Mouse (Mus musculus) left cerebral cortex, postnatal 36 days (tissue): Measurements from ENCODE around the gene Xylt1. TPM values are rescaled to one million over a fixed set of nuclear protein-coding genes. Genes with fewer than 3 reads are reported as not detected.

Source experiments
- DNase-seq, 2 experiments: peaks; one replicate each; pipeline ENCODE4 v3.0.0; 2021 to 2022; ENCODE audit warnings: low spot score in 2 of 2, mixed read lengths in 1 of 2
- intact Hi-C: fragments of 180-260 bp; cut with DNase I; formaldehyde crosslinking; loops from one replicate; pipeline ENCODE4 v1.15.1; 2025
- total RNA-seq, 2 experiments: library from RNA; stranded (reverse); gene quantifications; 2 replicates each; pipeline ENCODE4 v1.2.3; 2021

Xylt1 gene
- total RNA-seq, 2 experiments from 2014 or later = 46.0 to 59.0 TPM

DNA sequence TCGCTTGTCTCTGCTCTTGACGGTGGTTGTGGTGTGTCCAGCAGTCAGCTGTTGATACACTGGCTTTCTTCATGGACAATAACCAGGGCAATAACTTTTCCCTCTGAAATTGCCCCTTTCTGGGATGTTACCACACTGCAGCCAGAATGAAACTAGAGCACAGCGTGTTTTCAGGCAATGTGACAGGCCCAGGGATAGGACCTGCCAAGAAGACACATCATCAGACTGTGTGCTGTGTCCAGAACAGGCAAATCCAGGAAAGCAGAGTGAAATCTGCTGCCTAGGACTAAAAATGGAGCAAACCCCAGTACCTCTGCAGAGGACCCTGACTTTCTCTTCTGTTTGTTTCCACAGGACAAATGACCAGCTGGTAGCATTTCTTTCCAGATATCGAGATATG, 240.8 kb downstream of the Xylt1 start:
- no peak for DNase-seq

GRCm38 (mm10) chr7:117622769-117623168, 242.0 kb downstream of the Xylt1 start:
- intact Hi-C loops = loop anchor here (5.0 kb wide), 1 partner anchor 240 kb away; the partner anchor contains the start of gene Xylt1
- no peak for DNase-seq

More for the DNA sequence above, 240.8 kb downstream of the Xylt1 start:
- intact Hi-C loops = loop anchor here (5.0 kb wide), 1 partner anchor 239 kb away; the partner anchor contains the start of gene Xylt1

GRCm38 (mm10) chr7:117628791-117629190, 248.0 kb downstream of the Xylt1 start:
- intact Hi-C loops = no loop called here
- DNase-seq = no peak

DNA sequence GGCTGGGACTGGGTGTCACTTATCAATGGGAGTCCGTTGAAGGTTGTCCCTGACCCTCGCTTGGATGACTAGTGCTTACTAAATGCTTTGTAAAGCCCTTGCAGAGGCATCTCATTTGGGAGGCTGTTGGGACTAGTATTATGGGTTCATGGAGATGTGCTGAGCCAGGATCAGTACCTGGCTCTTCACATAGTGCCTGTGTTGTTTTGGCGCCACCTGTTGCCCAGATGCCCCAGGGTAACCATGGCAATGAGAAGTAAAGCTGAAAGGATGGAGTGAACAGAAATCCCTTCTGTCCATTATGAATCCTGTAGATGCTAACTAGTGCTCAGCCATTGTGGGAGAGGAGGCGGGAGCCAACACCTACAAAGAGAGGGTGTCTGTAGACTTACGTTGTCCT, 249.9 kb downstream of the Xylt1 start:
- no peak for DNase-seq
- intact Hi-C loops = no loop called here

DNA sequence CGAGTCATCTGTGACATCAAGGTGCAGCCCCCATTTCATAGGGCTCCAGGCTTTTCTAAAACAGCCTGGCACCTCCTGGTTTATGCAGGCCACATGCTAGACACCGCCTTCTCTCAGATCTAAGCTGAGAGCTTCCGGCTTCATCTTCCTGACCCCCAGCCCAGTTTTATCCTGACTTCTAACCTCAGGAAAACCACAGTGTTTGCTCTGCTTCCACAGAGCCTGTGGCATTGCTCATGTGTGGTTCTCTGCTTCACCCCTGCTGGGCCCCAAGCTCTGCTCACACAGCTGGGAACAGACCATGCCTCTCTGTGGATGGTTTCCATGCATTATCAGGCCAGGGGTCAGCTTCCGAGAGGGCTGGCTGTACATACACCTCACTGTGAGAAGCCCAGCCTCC, 254.8 kb downstream of the Xylt1 start:
- intact Hi-C loops = no loop called here
- DNase-seq = no peak

GRCm38 (mm10) chr7:117636713-117637112, 255.9 kb downstream of the Xylt1 start:
- intact Hi-C loops = no loop called here
- DNase-seq = no peak

- no peak for DNase-seq
- intact Hi-C loops = no loop called here
These were observed 257.2 kb downstream of the Xylt1 start for GRCm38 (mm10) chr7:117637997-117638396.

DNA sequence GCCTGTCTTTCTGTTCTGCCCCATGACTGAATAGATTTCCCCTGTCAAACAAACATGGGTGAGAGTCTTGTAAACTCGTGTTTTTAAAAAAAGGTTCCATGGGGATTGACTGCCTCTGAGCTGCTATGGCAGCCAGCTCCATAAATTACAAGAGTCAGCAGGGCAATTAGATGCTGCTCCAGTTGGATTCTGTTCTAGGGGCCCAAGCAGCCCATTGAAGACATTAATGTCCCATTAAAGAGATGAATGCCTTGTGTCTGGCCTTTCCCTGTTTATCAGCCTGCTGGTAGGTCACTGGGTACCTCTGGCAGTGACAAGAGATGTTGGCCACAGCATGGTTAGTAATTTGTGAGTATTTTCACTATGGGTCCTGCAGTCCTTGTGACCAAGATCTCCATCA, 271.9 kb downstream of the Xylt1 start:
- no peak for DNase-seq

GRCm38 (mm10) chr7:117655732-117656131, 275.0 kb downstream of the Xylt1 start:
- peak in 1 of 2 experiments; percentile 30 for DNase-seq
- intact Hi-C loops = loop anchor here (10.0 kb wide), 1 partner anchor 449 kb away; no protein-coding TSS in a partner anchor

More for the DNA sequence above, 271.9 kb downstream of the Xylt1 start:
- intact Hi-C loops = loop anchor here (10.0 kb wide), 1 partner anchor 452 kb away; no protein-coding TSS in a partner anchor

DNA sequence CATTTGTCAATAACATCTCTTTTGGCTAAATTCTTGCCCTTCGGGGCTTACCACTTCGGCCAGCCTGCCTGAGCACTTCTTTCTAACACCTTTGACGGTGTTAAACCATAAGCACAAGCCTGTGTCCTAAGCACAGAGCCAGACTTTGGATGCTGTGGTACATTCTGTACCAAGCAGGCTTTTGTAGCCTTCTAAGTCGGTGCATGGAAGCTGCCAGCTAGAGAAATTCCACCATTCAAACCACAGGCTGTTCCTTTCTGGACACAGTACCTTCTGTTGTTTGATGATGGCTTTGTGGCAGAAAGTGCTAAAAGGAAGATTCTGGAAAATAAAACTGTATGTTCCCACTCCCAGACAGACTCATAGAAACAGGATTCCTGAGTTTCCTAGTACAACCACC, 277.4 kb downstream of the Xylt1 start:
- DNase-seq = peak in 1 of 2 experiments; percentile 21
- intact Hi-C loops = loop anchor here (10.0 kb wide), 1 partner anchor 447 kb away; no protein-coding TSS in a partner anchor

- intact Hi-C loops = loop anchor here (10.0 kb wide), 1 partner anchor 446 kb away; no protein-coding TSS in a partner anchor
- DNase-seq = peak in 1 of 2 experiments; percentile 25
These were observed 278.0 kb downstream of the Xylt1 start for GRCm38 (mm10) chr7:117658739-117659138.

- intact Hi-C loops = no loop called here
- DNase-seq = no peak
These were observed 286.5 kb downstream of the Xylt1 start for GRCm38 (mm10) chr7:117667286-117667685.

- DNase-seq = no peak
- intact Hi-C loops = no loop called here
These were observed 287.4 kb downstream of the Xylt1 start for GRCm38 (mm10) chr7:117668226-117668625.

DNA sequence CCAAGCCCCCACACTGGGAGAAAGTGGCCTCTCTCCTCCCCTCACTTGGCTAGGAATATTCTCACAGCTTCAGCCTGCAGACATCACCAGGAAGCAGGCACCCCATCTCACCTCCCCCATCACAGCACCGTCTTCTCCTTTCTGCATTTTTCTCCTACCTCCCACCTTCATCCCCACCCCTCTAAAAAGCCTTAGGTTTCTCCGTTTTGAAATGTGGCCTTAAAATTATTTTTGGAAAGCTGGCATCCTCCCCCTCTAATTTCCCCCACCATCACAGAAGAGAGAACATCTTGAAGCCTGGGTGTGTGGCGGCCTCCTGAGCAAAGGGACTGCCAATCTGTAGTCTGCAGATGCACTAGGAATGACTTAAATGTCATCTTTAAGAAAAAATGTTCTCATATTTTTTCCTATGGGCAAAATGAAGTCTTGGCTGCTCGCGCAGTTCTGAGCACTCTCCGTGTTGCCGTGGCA, 291.4 kb downstream of the Xylt1 start:
- intact Hi-C loops = loop anchor here (5.0 kb wide), 1 partner anchor 195 kb away; no protein-coding TSS in a partner anchor
- peak; percentile 76 to 77 for DNase-seq

GRCm38 (mm10) chr7:117686120-117686996, 305.6 kb downstream of the Xylt1 start:
- intact Hi-C loops = no loop called here
- DNase-seq = no peak

GRCm38 (mm10) chr7:117686997-117687302, 306.2 kb downstream of the Xylt1 start:
- no peak for DNase-seq
- intact Hi-C loops = no loop called here

- DNase-seq = no peak
- intact Hi-C loops = no loop called here
These were observed 314.8 kb downstream of the Xylt1 start for GRCm38 (mm10) chr7:117695612-117696011.

GRCm38 (mm10) chr7:117697681-117698080, 316.9 kb downstream of the Xylt1 start:
- DNase-seq = no peak
- intact Hi-C loops = no loop called here

- peak in 1 of 2 experiments; percentile 19 for DNase-seq
- intact Hi-C loops = no loop called here
These were observed 317.9 kb downstream of the Xylt1 start for GRCm38 (mm10) chr7:117698551-117699114.

GRCm38 (mm10) chr7:117699343-117699985, 318.7 kb downstream of the Xylt1 start:
- intact Hi-C loops = no loop called here
- peak; percentile 63 to 65 for DNase-seq
